Mouse (Mus musculus) liver, embryonic 14.5 days (tissue): ENCODE measurements at regions not wholly inside any gene's neighbourhood (a gene's known extent, or its start where the extent isn't known, plus 50 kb on each side); places are given as distances from the start of the nearest gene placed in this dataset.

Experiments
- ATAC-seq: fragments of 200-750 bp; cut with Nextera tagmentation; 2 replicates; pipeline ENCODE4 v1.8.0; 2017; ENCODE audit warnings: moderate number of reproducible peaks, mild to moderate bottlenecking, moderate library complexity; ENCODE audit not compliant: insufficient read depth
- DNase-seq, 3 experiments: peaks; one replicate each; pipeline ENCODE4 v3.0.0-alpha.2; 2012 to 2013; ENCODE audit warnings: low read depth in 3 of 3, low spot score in 3 of 3
- H3K27ac ChIP-seq: fragments of 300-500 bp; sonication (generic); 2 replicates; pipeline ENCODE4 v1.5.1; 2014; ENCODE audit warnings: moderate library complexity, mild to moderate bottlenecking, control low read depth, inconsistent platforms
- H3K27me3 ChIP-seq: fragments of 300-500 bp; sonication (generic); 2 replicates; pipeline ENCODE4 v1.6.1; 2014; ENCODE audit warnings: mild to moderate bottlenecking, low read length, moderate library complexity; ENCODE audit not compliant: control insufficient read depth, insufficient read depth
- H3K36me3 ChIP-seq: fragments of 300-500 bp; sonication (generic); replicated peaks from 2 replicates; pipeline ENCODE4 v1.6.1; 2014; ENCODE audit warnings: low read depth; ENCODE audit not compliant: control insufficient read depth, insufficient read depth
- H3K4me1 ChIP-seq, 2 experiments: fragments of 200-500 bp in 1 of 2; fragments of 300-500 bp in 1 of 2; sonication (generic) in 1 of 2; replicated peaks; 2 replicates each; pipeline ENCODE4 v1.6.1; 2012 to 2014; ENCODE audit warnings: antibody characterized with exemption in 1 of 2, inconsistent platforms in 1 of 2, low read length in 1 of 2; ENCODE audit not compliant: control insufficient read depth in 2 of 2, insufficient read depth in 2 of 2
- H3K4me2 ChIP-seq: fragments of 300-500 bp; sonication (generic); 2 replicates; pipeline ENCODE4 v1.6.1; 2014; ENCODE audit warnings: low read depth, mild to moderate bottlenecking, control low read depth, moderate library complexity
- H3K4me3 ChIP-seq, 2 experiments: fragments of 200-500 bp in 1 of 2; fragments of 300-500 bp in 1 of 2; sonication (generic) in 1 of 2; 2 replicates each; pipeline ENCODE4 v1.5.1; 2012 to 2014; ENCODE audit warnings: low read depth in 2 of 2, low read length in 2 of 2, mild to moderate bottlenecking in 2 of 2, control low read depth in 1 of 2, inconsistent platforms in 1 of 2, moderate library complexity in 1 of 2; ENCODE audit not compliant: insufficient read depth in 1 of 2
- H3K9ac ChIP-seq: fragments of 300-500 bp; sonication (generic); replicated peaks from 2 replicates; pipeline ENCODE4 v1.6.1; 2014; ENCODE audit warnings: mild to moderate bottlenecking, control low read depth, moderate library complexity
- H3K9me3 ChIP-seq: fragments of 300-500 bp; sonication (generic); 2 replicates; pipeline ENCODE4 v1.6.1; 2016; ENCODE audit warnings: low read length, mixed read lengths; ENCODE audit not compliant: control insufficient read depth
- CTCF ChIP-seq: IDR thresholded peaks from 2 replicates; pipeline ENCODE4 v1.5.1; 2016; ENCODE audit warnings: antibody characterized with exemption, low read depth, control low read depth
- EP300 ChIP-seq: IDR thresholded peaks from 2 replicates; pipeline ENCODE4 v1.6.1; 2016; ENCODE audit warnings: antibody characterized with exemption, low read depth
- WGBS: fragments of 180-500 bp; shearing (Covaris S2); extraction: QIAGEN DNeasy Blood & Tissue Kit; methylation state at CpG from one replicate; pipeline ENCODE4 v1.1.7; 2014; ENCODE audit not compliant: insufficient replicate concordance; 5-methylcytosine and 5-hydroxymethylcytosine counted together

GRCm38 (mm10) chr16:30665881-30666280 is 66.4 kb downstream of the Fam43a start:
- H3K9ac ChIP-seq = no peak overlapping the region
- no peaks in the 10 kb centered on the region for H3K27me3 ChIP-seq
- ATAC-seq (no peak), DNase-seq (no peak)
- H3K36me3 ChIP-seq = no peaks in the 10 kb centered on the region
- WGBS = 48% methylated on average over 2 of the region's 2 CpGs
- H3K9me3 ChIP-seq = no peaks in the 10 kb centered on the region
- no peak overlapping the region for H3K4me3 ChIP-seq
- no peak overlapping the region for H3K4me2 ChIP-seq
- no peaks in the 10 kb centered on the region for H3K4me1 ChIP-seq
- no peak for TF ChIP-seq CTCF
- no peak for TF ChIP-seq EP300
- H3K27ac ChIP-seq = no peak overlapping the region

GRCm38 (mm10) chr16:30669883-30670282 is 70.4 kb downstream of the Fam43a start:
- 56% methylated on average over 8 of the region's 8 CpGs for WGBS
- Histone ChIP-seq H3K27ac (no peak overlapping the region), H3K4me1 (no peaks in the 10 kb centered on the region), H3K36me3 (no peaks in the 10 kb centered on the region), H3K4me3 (no peak overlapping the region), H3K27me3 (no peaks in the 10 kb centered on the region), H3K9ac (no peak overlapping the region), H3K4me2 (no peak overlapping the region), H3K9me3 (no peaks in the 10 kb centered on the region)
- DNase-seq = no peak
- no peak for ATAC-seq
- TF ChIP-seq CTCF = no peak

- H3K4me1 ChIP-seq = no peaks in the 10 kb centered on the region
- ATAC-seq = no peak
- no peaks in the 10 kb centered on the region for H3K27me3 ChIP-seq
- no peak overlapping the region for H3K4me3 ChIP-seq
- H3K36me3 ChIP-seq = no peaks in the 10 kb centered on the region
- WGBS = 60% methylated on average over 10 of the region's 10 CpGs
- no peak overlapping the region for H3K9ac ChIP-seq
- H3K9me3 ChIP-seq = no peaks in the 10 kb centered on the region
- H3K4me2 ChIP-seq = no peak overlapping the region
- DNase-seq = no peak
- TF ChIP-seq EP300 = no peak
- TF ChIP-seq CTCF = no peak
- H3K27ac ChIP-seq = no peak overlapping the region
Observed at GRCm38 (mm10) chr16:30671584-30671983, 72.1 kb downstream of the Fam43a start.

- Histone ChIP-seq H3K9me3 (no peaks in the 10 kb centered on the region), H3K27me3 (no peaks in the 10 kb centered on the region), H3K9ac (no peak overlapping the region), H3K36me3 (no peaks in the 10 kb centered on the region), H3K4me3 (no peak overlapping the region), H3K4me1 (no peaks in the 10 kb centered on the region), H3K4me2 (no peak overlapping the region), H3K27ac (no peak overlapping the region)
- TF ChIP-seq EP300 (no peak), CTCF (no peak)
- DNase-seq (no peak), ATAC-seq (no peak)
- 34% methylated on average over 15 of the region's 15 CpGs for WGBS
Observed at GRCm38 (mm10) chr16:30672776-30673550, 73.4 kb downstream of the Fam43a start.

GRCm38 (mm10) chr16:30673662-30674061 is 74.1 kb downstream of the Fam43a start:
- Histone ChIP-seq H3K27me3 (no peaks in the 10 kb centered on the region), H3K9me3 (no peaks in the 10 kb centered on the region), H3K36me3 (no peaks in the 10 kb centered on the region), H3K4me3 (no peak overlapping the region), H3K4me1 (no peaks in the 10 kb centered on the region), H3K4me2 (no peak overlapping the region), H3K9ac (no peak overlapping the region), H3K27ac (no peak overlapping the region)
- 70% methylated on average over 15 of the region's 15 CpGs for WGBS
- TF ChIP-seq CTCF (no peak), EP300 (no peak)
- DNase-seq = no peak
- ATAC-seq = no peak
